Mouse (Mus musculus) heart, postnatal 0 days (tissue): ENCODE measurements at regions not wholly inside any gene's neighbourhood (a gene's known extent, or its start where the extent isn't known, plus 50 kb on each side); places are given as distances from the start of the nearest gene placed in this dataset.
A peak's percentile ranks its signal among the peaks of the same experiment; 100 is the strongest.
"Not testable (repeated sequence)": the region's sequence is repeated elsewhere in the genome, so short reads cannot be mapped to it uniquely, and the experiment has no call there.

Experiments
- ATAC-seq: fragments of 200-750 bp; cut with Nextera tagmentation; 2 replicates; pipeline ENCODE4 v1.8.0; 2017; ENCODE audit warnings: low read depth, moderate number of reproducible peaks, moderate library complexity; ENCODE audit not compliant: insufficient read depth
- DNase-seq: peaks from one replicate; pipeline ENCODE4 v3.0.0-alpha.2; 2016; ENCODE audit warnings: low spot score
- H3K27ac ChIP-seq: fragments of 300-500 bp; sonication (generic); 2 replicates; pipeline ENCODE4 v1.5.1; 2014; ENCODE audit warnings: low read depth, mild to moderate bottlenecking
- H3K27me3 ChIP-seq: fragments of 300-500 bp; sonication (generic); 2 replicates; pipeline ENCODE4 v1.6.1; 2014; ENCODE audit warnings: low read length, mixed read lengths; ENCODE audit not compliant: control insufficient read depth, insufficient read depth
- H3K36me3 ChIP-seq: fragments of 300-500 bp; sonication (generic); replicated peaks from 2 replicates; pipeline ENCODE4 v1.6.1; 2014; ENCODE audit warnings: low read length, mixed read lengths; ENCODE audit not compliant: control insufficient read depth, insufficient read depth
- H3K4me1 ChIP-seq: fragments of 300-500 bp; sonication (generic); 2 replicates; pipeline ENCODE4 v1.6.1; 2014; ENCODE audit warnings: antibody characterized with exemption; ENCODE audit not compliant: control insufficient read depth, insufficient read depth
- H3K4me2 ChIP-seq: fragments of 300-500 bp; sonication (generic); 2 replicates; pipeline ENCODE4 v1.6.1; 2014; ENCODE audit warnings: low read depth, mild to moderate bottlenecking, low read length, moderate library complexity
- H3K4me3 ChIP-seq: fragments of 300-500 bp; sonication (generic); 2 replicates; pipeline ENCODE4 v1.5.1; 2014; ENCODE audit warnings: low read depth, low read length
- H3K9ac ChIP-seq: fragments of 300-500 bp; sonication (generic); replicated peaks from 2 replicates; pipeline ENCODE4 v1.6.1; 2014; ENCODE audit warnings: low read depth, low read length, mixed read lengths
- H3K9me3 ChIP-seq: fragments of 300-500 bp; sonication (generic); replicated peaks from 2 replicates; pipeline ENCODE4 v1.6.1; 2016; ENCODE audit warnings: low read length; ENCODE audit not compliant: control insufficient read depth
- CTCF ChIP-seq: IDR thresholded peaks from 2 replicates; pipeline ENCODE4 v1.5.1; 2016; ENCODE audit warnings: antibody characterized with exemption, control low read depth, low read depth
- EP300 ChIP-seq: IDR thresholded peaks from 2 replicates; pipeline ENCODE4 v1.6.1; 2016; ENCODE audit warnings: antibody characterized with exemption, low read depth
- WGBS: fragments of 180-500 bp; shearing (Covaris S2); extraction: QIAGEN DNeasy Blood & Tissue Kit; methylation state at CpG from one replicate; pipeline ENCODE4 v1.1.7; 2014; 5-methylcytosine and 5-hydroxymethylcytosine counted together

- not testable (repeated sequence) for H3K9me3 ChIP-seq, H3K4me2 ChIP-seq, H3K4me1 ChIP-seq, H3K27me3 ChIP-seq, H3K4me3 ChIP-seq, ATAC-seq, H3K9ac ChIP-seq, H3K36me3 ChIP-seq, H3K27ac ChIP-seq
- peak; percentile 49 for TF ChIP-seq CTCF
- 0% methylated on average over 1 of the region's 6 CpGs for WGBS
- peak; percentile 8 for DNase-seq
These were observed 77.7 kb upstream of the Vmn2r25 start for GRCm38 (mm10) chr6:123930951-123931350.

DNA sequence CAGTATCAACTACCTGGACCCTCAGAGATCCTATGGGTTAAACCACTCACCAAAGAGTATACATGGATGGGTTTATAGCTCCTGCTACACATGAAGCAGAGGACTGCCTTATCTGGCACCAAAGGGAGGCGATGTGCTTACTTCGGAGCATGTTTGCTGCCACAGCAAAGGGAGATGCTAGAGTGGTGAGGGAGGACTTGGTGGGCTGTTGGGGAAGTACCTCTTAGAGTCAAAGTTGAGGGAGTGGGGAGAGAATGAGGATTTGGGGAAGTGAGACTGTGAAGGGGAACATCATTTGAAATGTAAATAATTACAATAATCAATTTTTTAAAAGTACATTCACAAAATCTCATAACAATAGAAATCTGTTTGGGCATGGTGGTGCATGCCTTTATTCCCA is 84.7 kb upstream of the Vmn2r25 start:
- H3K4me2 ChIP-seq = no peak overlapping the region
- H3K36me3 ChIP-seq = no peaks in the 10 kb centered on the region
- no peak for DNase-seq
- ATAC-seq = no peak
- TF ChIP-seq CTCF (no peak), EP300 (no peak)
- no peak overlapping the region for H3K4me3 ChIP-seq
- no peak overlapping the region for H3K27ac ChIP-seq
- no peaks in the 10 kb centered on the region for H3K27me3 ChIP-seq
- no peaks in the 10 kb centered on the region for H3K4me1 ChIP-seq
- H3K9me3 ChIP-seq = no peaks in the 10 kb centered on the region
- 79% methylated on average over 2 of the region's 2 CpGs for WGBS
- no peak overlapping the region for H3K9ac ChIP-seq

GRCm38 (mm10) chr6:123961321-123961720 is 63.0 kb upstream of the Vmn2r26 start:
- Histone ChIP-seq H3K4me1 (no peaks in the 10 kb centered on the region), H3K4me2 (no peak overlapping the region), H3K4me3 (no peak overlapping the region), H3K27ac (no peak overlapping the region), H3K36me3 (no peaks in the 10 kb centered on the region), H3K9ac (no peak overlapping the region), H3K9me3 (no peaks in the 10 kb centered on the region), H3K27me3 (no peaks in the 10 kb centered on the region)
- no peak for TF ChIP-seq CTCF
- no peak for TF ChIP-seq EP300
- no peak for ATAC-seq
- 59% methylated on average over 2 of the region's 2 CpGs for WGBS
- DNase-seq = no peak

DNA sequence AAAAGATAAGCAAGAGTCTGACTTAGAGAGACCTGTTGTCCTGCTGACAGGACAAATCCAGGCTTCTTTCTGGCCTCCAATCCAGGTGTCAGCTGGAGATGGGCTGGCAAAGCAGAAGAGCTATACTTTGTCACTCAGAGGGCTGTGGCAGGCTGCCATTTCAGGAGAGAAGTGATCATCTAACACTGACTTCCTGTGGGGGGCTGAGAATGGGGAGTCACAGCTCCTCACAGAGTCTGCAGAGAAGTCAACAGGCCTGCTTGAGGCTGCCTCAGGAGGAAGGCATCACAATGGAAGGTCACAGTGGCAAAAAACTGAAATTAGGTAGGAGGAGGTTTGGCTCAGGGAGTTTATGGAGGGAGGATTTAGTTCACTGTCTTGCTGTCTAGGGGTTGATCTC is 53.2 kb upstream of the Vmn2r26 start:
- no peak for ATAC-seq

More for the DNA sequence above, 53.2 kb upstream of the Vmn2r26 start:
- H3K9ac ChIP-seq = no peak overlapping the region
- DNase-seq = no peak
- no peaks in the 10 kb centered on the region for H3K4me1 ChIP-seq
- peak overlapping the region; percentile 59; the same call in 1 of the 2 replicates for H3K27ac ChIP-seq
- H3K36me3 ChIP-seq = no peaks in the 10 kb centered on the region
- TF ChIP-seq CTCF (no peak), EP300 (no peak)
- H3K4me3 ChIP-seq = no peak overlapping the region
- no peaks in the 10 kb centered on the region for H3K27me3 ChIP-seq
- H3K9me3 ChIP-seq = no peaks in the 10 kb centered on the region
- no peak overlapping the region for H3K4me2 ChIP-seq
